Mouse (Mus musculus) embryo, embryonic 11 days (tissue): Measurements from ENCODE around the gene Tulp3.
"Not testable (repeated sequence)": the region's sequence is repeated elsewhere in the genome, so short reads cannot be mapped to it uniquely, and the experiment has no call there.

Experiments
- DNase-seq: peaks from one replicate; pipeline ENCODE4 v3.0.0-alpha.2; 2015

Gene Tulp3

DNA sequence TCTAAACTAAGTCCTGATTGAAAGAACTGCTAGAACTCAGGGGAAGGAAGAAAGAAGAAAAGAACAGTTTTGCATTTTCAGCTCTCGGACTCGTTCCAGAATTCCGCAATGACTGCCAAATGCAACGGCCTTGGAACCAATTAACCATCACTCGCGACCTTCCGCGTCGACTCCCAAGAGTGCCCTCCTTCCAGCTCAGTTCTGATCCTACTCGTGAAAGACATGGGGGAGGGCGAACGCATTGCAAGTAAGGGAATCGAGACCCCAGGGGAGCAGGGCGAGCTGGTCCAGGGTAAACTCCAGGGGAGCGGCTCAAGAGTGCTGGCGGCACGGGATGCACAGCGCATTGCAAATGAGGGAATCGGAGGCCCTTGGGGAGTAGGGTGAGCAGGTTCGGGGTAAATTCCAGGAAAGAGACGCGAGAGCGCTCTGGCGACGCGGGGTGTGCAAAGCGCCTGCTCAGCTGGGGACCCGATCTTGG, 410 bp downstream of the Tulp3 start:
- no peak for DNase-seq

DNA sequence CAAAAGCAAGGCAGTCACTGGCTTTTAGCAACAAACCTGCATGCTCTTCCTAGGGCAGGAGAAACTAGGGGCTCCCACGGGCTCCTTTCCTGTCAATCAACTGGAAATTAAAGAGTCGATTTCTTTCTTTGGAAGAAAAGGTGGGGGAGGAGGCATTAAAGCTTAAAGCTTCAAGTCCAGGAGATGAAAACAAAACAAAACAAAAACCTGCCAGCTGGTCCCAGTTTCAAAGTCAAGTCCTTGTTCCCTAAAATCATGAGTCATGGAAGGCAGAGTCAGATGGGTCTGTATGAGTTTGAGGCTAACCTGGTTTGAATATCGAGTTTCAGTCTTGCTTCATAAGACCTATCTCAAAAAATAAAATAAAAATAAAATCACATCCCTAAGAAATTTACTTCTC, 1.5 kb downstream of the Tulp3 start:
- no peak for DNase-seq

- peak; percentile 20 for DNase-seq
These were observed 5.9 kb downstream of the Tulp3 start for GRCm38 (mm10) chr6:128349711-128350110.

- DNase-seq = no peak
These were observed 8.9 kb downstream of the Tulp3 start for GRCm38 (mm10) chr6:128346782-128347181.

DNA sequence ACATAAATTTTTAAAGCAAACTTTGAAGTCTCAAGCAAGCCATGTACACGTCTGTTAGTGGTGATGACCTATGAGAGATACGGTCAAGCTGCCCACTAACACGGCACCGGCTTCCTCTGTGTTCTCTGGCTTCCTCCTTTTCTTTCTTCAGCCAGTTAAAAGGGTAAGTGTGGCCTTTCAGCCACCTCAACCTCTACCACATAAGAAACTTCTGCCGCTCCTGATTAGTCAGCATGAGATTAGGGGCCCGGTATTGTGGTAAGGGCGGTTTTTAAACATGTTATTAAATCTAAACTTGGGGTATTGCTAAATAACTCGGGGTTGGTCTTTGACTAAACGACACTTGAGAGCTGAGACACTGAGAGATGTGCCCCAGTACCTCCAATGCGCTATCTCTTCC, 10.0 kb downstream of the Tulp3 start:
- DNase-seq = no peak

- no peak for DNase-seq
These were observed 13.5 kb downstream of the Tulp3 start for GRCm38 (mm10) chr6:128341956-128342723.

- DNase-seq = peak; percentile 29
These were observed 16.8 kb downstream of the Tulp3 start for GRCm38 (mm10) chr6:128338876-128339275.

DNA sequence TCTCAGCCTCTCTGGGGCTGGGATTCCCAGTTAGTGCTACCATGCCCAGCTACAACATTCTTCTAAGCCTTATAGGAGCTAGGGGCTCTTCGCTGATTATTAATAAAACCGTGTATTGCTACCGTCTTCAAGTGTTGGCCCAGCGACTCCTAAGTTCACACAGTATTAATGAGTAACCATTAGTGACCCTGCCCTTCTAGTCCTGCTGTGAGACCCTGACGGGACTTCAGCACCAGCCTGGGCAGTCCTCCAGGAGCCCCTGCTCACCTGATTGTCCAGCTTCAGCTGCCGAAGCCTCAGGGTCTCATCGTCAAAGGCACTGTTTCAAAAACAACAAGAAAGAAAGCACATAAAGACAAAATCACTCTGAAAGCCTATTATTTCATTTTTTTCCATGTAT, 18.2 kb downstream of the Tulp3 start:
- no peak for DNase-seq

GRCm38 (mm10) chr6:128334397-128335124, 21.1 kb downstream of the Tulp3 start:
- peak; percentile 86 for DNase-seq

DNA sequence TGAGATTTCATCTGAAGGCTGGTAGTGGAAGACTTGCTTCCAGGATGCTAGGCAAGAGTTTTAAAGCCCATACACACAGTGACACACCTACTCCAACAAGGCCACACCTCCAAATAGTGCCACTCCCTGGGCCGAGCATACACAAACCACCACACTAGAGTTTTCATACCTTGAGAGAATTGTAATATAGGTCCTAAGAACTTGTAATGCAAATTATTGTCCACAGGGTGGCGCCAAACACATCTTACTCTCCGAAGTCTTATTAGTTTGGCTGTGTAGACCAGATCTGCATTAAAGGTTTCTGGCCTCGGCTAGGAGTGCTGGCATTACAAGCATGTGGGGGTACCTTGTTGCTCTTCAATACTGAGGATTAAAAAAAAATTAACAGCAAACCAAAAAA, 37.3 kb downstream of the Tulp3 start:
- DNase-seq = peak; percentile 77

- DNase-seq = no peak
These were observed 40.1 kb downstream of the Tulp3 start for GRCm38 (mm10) chr6:128315597-128315996.

GRCm38 (mm10) chr6:128314796-128315195, 40.9 kb downstream of the Tulp3 start:
- DNase-seq = no peak

- peak; percentile 76 for DNase-seq
These were observed 47.3 kb downstream of the Tulp3 start for GRCm38 (mm10) chr6:128308311-128308710.

DNA sequence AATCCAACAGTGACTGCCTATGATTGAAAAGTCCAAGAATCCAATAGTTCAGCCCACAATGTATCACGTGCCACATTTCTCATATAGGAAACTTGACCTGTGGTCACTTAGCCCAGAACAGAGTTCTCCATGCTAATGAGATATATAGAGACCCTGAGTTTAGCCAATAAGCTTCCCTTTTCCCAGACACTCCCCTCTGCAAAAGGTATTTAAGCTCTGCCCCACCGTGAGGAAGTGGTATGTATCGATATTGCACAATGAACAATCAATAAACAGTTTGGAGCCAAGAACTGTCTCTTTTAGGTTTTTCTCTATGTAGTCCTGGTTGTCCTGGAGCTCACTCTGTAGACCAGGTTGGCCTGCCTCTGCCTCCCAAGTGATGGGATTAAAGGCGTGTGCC, 50.9 kb downstream of the Tulp3 start:
- no peak for DNase-seq

GRCm38 (mm10) chr6:128302640-128303039, 53.0 kb downstream of the Tulp3 start:
- DNase-seq = not testable (repeated sequence)

DNA sequence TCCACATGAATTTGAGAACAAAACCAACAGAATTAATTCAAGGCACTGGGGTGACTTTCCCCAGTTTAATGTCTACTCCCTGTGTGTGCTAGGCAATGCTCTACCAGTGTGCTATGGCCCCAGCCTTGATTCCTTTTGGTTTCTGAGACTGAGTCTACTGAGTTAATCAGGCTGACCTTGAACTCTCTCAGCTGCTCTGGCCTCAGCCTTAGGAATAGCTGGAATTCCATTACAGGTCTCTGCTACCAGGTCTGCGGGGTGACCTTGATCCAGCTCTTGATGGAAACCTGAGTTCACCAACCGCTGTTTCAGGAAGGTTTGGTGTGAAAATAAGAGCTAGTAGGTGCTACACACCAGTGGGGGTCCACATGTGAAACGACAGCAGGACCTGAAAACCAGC, 53.8 kb downstream of the Tulp3 start:
- DNase-seq = no peak

DNA sequence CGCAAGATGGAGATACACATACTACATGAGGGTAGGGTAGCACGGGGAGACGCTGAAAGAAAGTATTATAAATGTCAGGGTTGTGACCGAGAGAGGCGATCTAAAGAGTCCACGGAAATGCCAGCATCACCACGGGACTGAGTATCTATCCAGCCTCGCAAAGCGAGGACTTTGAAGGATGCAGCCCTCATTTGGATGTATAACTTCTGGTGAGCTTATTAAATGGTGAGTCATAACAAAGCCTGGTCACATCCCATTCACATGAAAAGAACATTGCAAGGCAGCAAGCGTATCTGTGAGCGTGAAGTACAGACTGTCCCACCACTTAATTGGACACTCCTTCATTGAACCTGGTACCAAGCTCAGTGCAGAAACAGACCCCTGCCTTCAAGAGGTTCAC, 54.2 kb downstream of the Tulp3 start:
- no peak for DNase-seq

DNA sequence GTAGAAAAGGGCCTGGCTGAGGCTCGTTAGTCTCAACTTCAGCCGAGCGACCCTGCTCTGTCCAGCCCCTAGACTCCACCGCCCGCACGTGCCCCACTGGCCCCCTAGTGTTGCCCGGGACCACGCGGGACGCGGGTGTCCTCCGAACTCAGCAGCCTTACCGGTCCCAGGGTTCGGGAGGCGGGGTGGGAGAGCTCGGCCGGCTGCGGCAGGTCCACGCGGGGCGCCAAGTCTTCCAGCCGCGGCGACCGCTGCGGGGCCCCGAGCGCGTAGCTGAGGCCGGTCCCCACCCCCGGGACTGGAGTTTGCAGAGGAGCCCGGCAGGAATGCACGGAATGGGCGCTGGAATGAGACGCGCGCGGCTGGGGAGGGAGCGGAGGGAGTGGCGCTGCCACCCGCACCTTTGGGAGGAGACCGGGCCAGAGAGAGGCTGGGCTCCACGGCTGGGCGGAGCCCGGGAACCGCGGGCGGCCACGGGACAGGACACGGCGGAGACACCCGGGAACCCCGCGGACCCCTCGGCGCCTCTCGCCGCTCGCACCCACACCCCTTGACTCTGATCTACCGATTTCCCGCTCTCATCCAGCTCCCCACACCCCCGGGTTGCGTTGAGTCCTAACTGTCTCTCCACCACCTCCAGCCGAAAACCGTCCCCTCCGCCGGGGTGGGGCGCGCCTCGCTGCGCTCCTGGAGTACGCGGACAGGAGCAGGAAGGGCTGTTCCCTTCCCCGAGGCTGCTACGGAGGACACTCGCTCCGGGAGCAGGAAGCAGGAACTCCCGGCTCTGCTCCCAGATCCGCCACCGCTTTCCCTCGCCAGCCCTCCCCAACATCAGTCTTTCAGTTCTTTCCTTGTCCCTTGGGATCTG, 55.3 kb downstream of the Tulp3 start, which contains the start of gene Tead4:
TSS of gene Tead4 (minus strand) at position 690 of the 868 bp plus-strand sequence.
- peak; percentile 69 for DNase-seq

GRCm38 (mm10) chr6:128299292-128300133, 56.1 kb downstream of the Tulp3 start:
- DNase-seq = peak; percentile 45

- DNase-seq = no peak
These were observed 57.4 kb downstream of the Tulp3 start for GRCm38 (mm10) chr6:128298246-128298645.

DNA sequence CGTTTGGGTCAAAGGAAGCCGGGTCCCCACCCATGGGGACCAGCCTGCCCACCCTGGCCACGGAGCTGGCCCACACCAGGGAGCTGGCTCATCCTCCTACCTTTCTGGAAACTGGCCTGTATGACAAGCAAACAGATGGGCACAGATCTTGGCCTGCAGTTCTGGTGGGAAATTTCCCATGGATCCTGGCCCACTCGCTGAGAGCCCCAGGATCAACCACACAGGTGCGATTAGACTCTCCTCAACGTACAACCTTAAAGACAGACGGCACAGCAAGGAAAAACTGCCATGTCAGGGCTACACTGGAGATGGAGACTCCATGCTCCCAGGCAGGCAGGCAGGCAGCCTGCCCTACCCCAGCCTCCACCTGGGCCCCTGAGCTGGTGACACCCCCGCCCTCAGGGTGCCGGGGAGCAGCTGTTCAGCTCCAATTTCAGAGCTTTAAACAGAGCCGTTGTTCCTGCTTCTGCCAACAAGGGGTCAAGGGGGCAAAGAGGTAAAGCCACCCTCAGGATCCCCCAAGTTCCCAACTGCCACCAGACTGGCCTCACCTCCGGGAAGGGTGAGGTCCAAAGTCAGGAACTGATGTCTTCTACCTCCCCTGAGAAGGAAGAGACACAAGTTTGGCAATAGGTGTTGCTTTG, 58.8 kb downstream of the Tulp3 start:
- no peak for DNase-seq
